Mouse (Mus musculus) E14TG2a.4 (cell line): ENCODE data around the gene Hrh3.

Experiments used
- CTCF ChIP-seq: conservative IDR thresholded peaks from 2 replicates; pipeline ENCODE4 v1.5.1; 2014; ENCODE audit warnings: low read length
- NANOG ChIP-seq: IDR thresholded peaks from 2 replicates; pipeline ENCODE4 v1.6.1; 2014; ENCODE audit warnings: borderline replicate concordance, low read length, mixed read lengths
- POU5F1 ChIP-seq: IDR thresholded peaks from 2 replicates; pipeline ENCODE4 v1.6.1; 2014; ENCODE audit warnings: low read length, borderline replicate concordance

GRCm38 (mm10) chr2:180120292-180120761, 16.0 kb upstream of the Hrh3 start:
- TF ChIP-seq CTCF (no peak), NANOG (no peak), POU5F1 (no peak)
